Mouse (Mus musculus) kidney, adult 18-20 months (tissue): Measurements from ENCODE around the gene Gm4858.
"Not testable (repeated sequence)": the region's sequence is repeated elsewhere in the genome, so short reads cannot be mapped to it uniquely, and the experiment has no call there.

ENCODE experiments used
- DNase-seq: peaks from one replicate; pipeline ENCODE4 v3.0.0; 2021

The Gm4858 gene

GRCm38 (mm10) chr3:93068523-93068922 lies at the start of gene Gm4858:
Gm4858 (plus strand) TSS chr3:93068823.
- DNase-seq, result not testable (repeated sequence)

GRCm38 (mm10) chr3:93018960-93019359 lies 49.7 kb upstream of the Gm4858 start, which contains the start of gene Lce1m:
Lce1m (minus strand) TSS chr3:93019060.
- DNase-seq, result no peak

DNA sequence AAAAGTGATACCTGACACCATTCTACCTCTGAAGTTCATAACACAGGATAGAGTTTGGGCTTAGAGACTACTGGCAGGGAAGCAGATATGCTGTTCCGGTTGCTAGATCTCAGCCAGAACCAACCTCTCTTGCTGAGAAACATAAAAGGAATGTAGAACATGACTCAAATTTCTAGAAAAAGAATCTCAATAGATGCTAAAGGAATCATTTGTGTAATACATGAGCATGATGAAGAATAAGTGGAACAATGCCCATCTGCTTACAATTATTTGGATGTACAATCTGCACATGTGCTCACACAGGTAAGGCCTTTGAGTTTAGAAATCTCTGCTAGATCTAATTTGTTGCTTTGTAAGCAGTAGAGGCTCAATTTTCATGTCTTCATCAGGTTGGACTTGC lies 47.5 kb upstream of the Gm4858 start:
- no peak for DNase-seq

GRCm38 (mm10) chr3:93023411-93024184 lies 45.0 kb upstream of the Gm4858 start:
- no peak for DNase-seq

DNA sequence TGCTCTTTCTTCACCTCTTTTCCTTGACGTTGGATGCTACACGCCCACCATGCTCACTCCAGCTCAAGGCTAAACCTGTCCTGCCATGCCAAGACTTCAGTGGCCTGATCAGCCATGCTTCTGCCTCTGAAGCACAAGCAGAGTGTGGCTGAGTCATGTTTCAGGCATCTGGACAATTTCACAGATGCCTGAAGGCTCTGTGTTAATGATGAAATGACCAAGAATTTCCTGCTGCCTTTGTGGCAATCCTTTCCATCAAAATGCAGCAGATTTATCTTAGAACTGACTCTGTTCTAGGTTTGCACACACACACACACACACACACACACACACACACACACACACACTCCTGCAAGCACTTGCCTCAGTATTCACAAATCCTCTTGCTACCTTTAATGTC lies 43.1 kb upstream of the Gm4858 start:
- no peak for DNase-seq

DNA sequence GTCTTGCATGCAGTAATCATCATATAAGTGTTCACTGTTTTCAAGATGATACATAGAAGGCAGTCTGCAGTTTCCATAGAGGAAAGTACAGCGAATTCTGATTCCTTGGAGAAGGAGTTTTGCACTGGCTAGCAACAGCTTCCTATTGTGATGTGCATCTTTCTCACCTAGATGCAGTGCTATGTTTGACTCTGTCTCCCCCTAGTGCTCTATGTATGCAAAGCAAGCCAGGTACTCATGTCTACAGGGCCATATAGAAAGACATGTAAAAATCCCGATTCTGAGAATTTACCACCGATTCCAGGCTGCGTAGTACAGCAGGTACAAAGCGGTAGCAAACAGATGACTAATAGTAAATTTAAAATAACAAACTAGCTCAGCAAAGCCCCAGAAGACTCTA lies 37.2 kb upstream of the Gm4858 start:
- DNase-seq, result no peak

- no peak for DNase-seq
These were observed 18.4 kb upstream of the Gm4858 start for GRCm38 (mm10) chr3:93050182-93050581.

DNA sequence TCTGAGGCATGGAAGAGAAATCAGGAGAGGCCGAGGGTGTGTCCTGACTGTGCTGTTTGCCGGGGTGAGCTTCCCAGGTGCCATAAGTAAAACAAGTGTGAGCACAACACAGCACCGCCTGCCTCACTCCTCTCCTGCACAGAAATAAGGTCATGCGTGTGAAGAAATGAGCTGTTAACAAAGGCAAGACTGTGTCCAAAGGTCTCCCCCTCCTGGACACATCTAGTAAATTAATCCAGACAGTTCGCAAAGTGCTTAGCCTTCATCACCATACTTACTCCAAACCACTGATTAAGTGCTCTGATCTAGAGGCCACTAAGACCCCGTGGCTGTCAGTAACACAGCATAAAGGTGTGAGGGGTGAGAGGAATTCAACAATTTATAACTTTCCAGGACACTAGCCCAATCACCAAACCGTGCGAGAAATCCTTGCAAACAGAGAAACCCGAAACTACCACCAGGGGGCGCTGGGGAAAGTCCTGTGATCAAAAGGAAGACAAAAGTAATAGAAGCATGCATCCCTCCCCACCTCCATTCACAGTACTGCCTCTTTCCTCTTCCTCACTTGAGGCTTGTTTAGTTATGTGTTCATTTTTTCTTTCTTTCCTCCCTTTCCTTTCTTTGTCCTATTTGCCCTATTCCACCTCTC lies 15.7 kb upstream of the Gm4858 start:
- no peak for DNase-seq

- DNase-seq, result no peak
These were observed 18.0 kb downstream of the Gm4858 start for GRCm38 (mm10) chr3:93086631-93087030.

GRCm38 (mm10) chr3:93093581-93093980 lies 25.0 kb downstream of the Gm4858 start:
- DNase-seq, result peak; percentile 2

GRCm38 (mm10) chr3:93096447-93096846 lies 27.8 kb downstream of the Gm4858 start:
- DNase-seq, result no peak

GRCm38 (mm10) chr3:93111668-93112067 lies 43.0 kb downstream of the Gm4858 start:
- peak; percentile 19 for DNase-seq

GRCm38 (mm10) chr3:93114481-93114880 lies 45.9 kb downstream of the Gm4858 start:
- peak; percentile 23 for DNase-seq

- no peak for DNase-seq
These were observed 50.5 kb downstream of the Gm4858 start for GRCm38 (mm10) chr3:93119101-93119500.
